Mouse (Mus musculus) liver, embryonic 13.5 days (tissue): ENCODE results near the gene Dennd4a. TPM values are rescaled to one million over a fixed set of nuclear protein-coding genes. Genes with fewer than 3 reads are reported as not detected.

Source experiments
- ATAC-seq: fragments of 200-750 bp; cut with Nextera tagmentation; 2 replicates; pipeline ENCODE4 v1.8.0; 2017; ENCODE audit warnings: low read depth, mild to moderate bottlenecking, moderate number of reproducible peaks, moderate library complexity
- DNase-seq: peaks from one replicate; pipeline ENCODE4 v3.0.0; 2022
- H3K27ac ChIP-seq: fragments of 300-500 bp; sonication (generic); 2 replicates; pipeline ENCODE4 v1.5.1; 2015; ENCODE audit warnings: moderate library complexity, mild to moderate bottlenecking, inconsistent platforms
- H3K27me3 ChIP-seq: fragments of 300-500 bp; sonication (generic); 2 replicates; pipeline ENCODE4 v1.6.1; 2015; ENCODE audit warnings: mild to moderate bottlenecking, inconsistent platforms
- H3K36me3 ChIP-seq: fragments of 300-500 bp; sonication (generic); 2 replicates; pipeline ENCODE4 v1.6.1; 2015; ENCODE audit warnings: mild to moderate bottlenecking, inconsistent platforms
- H3K4me1 ChIP-seq: fragments of 300-500 bp; sonication (generic); replicated peaks from 2 replicates; pipeline ENCODE4 v1.6.1; 2015; ENCODE audit warnings: inconsistent platforms
- H3K4me2 ChIP-seq: fragments of 300-500 bp; sonication (generic); 2 replicates; pipeline ENCODE4 v1.6.1; 2015; ENCODE audit warnings: inconsistent platforms, mild to moderate bottlenecking, moderate library complexity
- H3K4me3 ChIP-seq: fragments of 300-500 bp; sonication (generic); replicated peaks from 2 replicates; pipeline ENCODE4 v1.5.1; 2015; ENCODE audit warnings: mild to moderate bottlenecking, inconsistent platforms
- H3K9ac ChIP-seq: fragments of 300-500 bp; sonication (generic); 2 replicates; pipeline ENCODE4 v1.6.1; 2015; ENCODE audit warnings: mild to moderate bottlenecking, inconsistent platforms
- H3K9me3 ChIP-seq: fragments of 300-500 bp; sonication (generic); replicated peaks from 2 replicates; pipeline ENCODE4 v1.6.1; 2016; ENCODE audit warnings: inconsistent platforms
- WGBS: fragments of 180-500 bp; shearing (Covaris S2); methylation state at CpG from one replicate; pipeline ENCODE4 v1.1.7; 2015; ENCODE audit not compliant: insufficient replicate concordance; 5-methylcytosine and 5-hydroxymethylcytosine counted together
- polyA plus RNA-seq: library from polyadenylated mRNA; unstranded; fragments of >200 nt; fragmentation: Nextera tagmentation; extraction: Ambion mirVana; gene quantifications from 2 replicates; pipeline ENCODE4 v1.2.1, GENCODE M21; 2015

Gene Dennd4a
- polyA plus RNA-seq, 1 experiment from 2014 or later = 24.1 TPM

DNA sequence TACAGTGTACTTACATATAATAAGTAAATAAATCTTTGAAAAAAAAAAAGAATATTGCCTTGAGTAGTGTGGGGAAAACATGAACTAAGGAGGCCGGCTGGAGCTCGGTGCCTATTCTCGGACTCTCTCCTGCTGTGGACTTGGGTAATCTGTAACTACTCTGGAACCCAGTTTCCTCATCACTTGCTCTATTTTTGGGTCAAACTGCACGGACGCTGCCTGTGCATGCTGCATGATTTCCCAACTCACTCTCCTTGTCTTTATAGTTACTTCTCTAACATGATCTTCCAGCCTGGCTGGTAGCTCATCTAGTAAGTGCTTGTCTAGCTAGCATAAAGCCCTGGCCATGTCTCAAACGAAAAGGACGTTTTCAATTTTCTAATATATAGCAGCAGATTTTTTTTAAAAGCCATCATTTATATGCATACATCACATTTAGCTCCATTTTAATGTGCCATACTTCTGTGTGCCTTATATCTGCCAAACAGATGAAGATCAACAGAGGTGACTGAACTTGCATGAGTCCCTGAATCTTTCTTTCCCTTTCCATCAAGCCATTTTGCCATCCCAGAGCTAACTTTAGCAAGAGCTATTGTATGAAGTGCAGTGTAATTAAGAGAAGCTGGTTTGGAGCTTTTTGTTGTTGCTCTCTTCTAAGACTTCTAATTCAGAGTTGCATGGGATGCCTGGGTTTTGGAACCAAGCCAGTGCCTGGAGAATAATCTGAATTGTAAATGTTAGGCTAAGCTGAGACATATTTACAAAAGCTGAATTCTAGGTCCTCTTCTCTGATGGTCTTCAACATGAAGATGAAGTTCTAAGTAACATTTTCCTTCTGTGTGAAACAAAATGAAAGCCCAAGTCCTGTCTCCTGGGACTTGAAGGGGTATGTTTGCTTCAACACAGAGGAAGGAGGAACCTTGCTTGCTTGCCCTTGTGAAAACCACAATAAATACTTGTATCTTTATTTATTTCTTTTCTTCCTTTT, 20.2 kb upstream of the Dennd4a start:
- H3K9ac ChIP-seq = peak overlapping the region; percentile 60
- ATAC-seq = no peak
- H3K27ac ChIP-seq = peak overlapping the region; percentile 98
- DNase-seq = no peak
- no peaks in the 10 kb centered on the region for H3K9me3 ChIP-seq
- 0 out of 2 replicates have a peak overlapping the region, but pooled peaks have one; percentile 13 for H3K4me2 ChIP-seq
- WGBS = 56% methylated on average over 7 of the region's 7 CpGs
- H3K4me1 ChIP-seq = peaks cover 80% of the 10 kb centered on the region
- no peak overlapping the region for H3K4me3 ChIP-seq
- H3K27me3 ChIP-seq = no peaks in the 10 kb centered on the region
- H3K36me3 ChIP-seq = no peaks in the 10 kb centered on the region

DNA sequence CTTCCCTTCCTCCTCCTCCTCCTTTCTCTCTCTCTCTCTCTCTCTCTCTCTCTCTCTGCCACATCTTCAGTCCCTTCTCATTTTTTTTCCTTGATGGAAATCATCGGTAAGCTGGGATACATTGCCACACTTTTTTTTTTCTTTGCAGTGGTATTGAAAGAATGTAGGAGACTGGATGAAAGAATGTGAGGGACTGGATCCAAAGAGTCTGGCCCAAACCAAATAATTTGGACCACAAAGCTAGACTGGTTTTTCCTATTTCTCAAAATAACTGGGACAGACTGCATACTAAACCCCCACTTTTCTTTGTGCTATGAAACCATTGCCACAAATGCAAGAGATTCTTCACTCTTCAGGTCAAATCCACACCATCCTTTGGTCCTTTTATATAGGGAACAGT, 19.5 kb upstream of the Dennd4a start:
- H3K4me3 ChIP-seq = no peak overlapping the region
- no peak for DNase-seq
- peak overlapping the region; percentile 98 for H3K27ac ChIP-seq
- WGBS = 74% methylated on average over 1 of the region's 1 CpGs
- peak overlapping the region; percentile 50 for H3K4me2 ChIP-seq
- H3K36me3 ChIP-seq = no peaks in the 10 kb centered on the region
- H3K9ac ChIP-seq = peak overlapping the region; percentile 60
- H3K9me3 ChIP-seq = no peaks in the 10 kb centered on the region
- peaks cover 86% of the 10 kb centered on the region for H3K4me1 ChIP-seq
- ATAC-seq = no peak
- no peaks in the 10 kb centered on the region for H3K27me3 ChIP-seq

DNA sequence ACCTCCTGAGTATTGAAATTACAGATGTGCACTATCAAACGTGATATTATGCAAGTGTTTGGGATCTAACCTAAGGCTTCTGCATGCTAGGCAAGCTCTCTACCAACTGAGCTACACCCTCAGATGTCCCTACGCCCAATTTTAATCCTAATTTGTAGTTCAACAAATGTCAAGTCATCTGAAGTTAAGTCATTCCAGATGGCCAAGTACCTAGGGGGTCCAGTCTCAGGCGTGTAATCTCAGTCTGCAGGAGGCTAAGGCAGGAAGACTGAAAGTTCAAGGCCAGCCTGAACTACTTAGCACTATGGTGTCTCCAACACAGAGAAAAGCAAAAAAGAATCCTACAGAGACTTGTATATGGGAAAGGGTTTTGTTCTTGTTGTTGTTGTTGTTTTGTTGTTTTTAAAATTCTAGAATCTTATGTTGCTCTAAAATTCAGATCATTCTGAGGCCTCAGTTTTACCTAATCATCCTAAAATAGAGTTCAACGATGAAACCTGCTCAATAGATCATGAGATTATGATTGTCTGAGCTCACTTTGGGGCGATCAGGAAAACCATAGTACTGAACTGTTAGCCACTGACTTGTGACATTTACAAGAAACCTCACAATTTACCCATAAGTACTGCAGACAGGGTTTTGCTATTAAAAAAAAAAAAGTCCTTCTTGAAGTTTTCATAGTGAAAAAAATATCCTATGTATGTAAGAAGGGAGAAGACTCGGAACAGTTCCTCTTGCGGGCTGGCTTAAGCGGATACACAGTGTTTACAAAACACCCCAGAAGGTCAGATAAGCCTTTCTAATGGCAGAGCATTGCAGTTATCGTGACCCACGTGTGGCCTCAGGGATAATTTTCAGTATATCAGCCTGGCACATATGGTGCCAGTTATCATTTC, 18.5 kb upstream of the Dennd4a start:
- peaks cover 87% of the 10 kb centered on the region for H3K4me1 ChIP-seq
- ATAC-seq (peak; percentile 92), DNase-seq (peak; percentile 84)
- H3K27ac ChIP-seq = peak overlapping the region; percentile 98
- peak overlapping the region; percentile 50 for H3K4me2 ChIP-seq
- peak overlapping the region; percentile 24; the same call in 1 of the 2 replicates for H3K4me3 ChIP-seq
- no peaks in the 10 kb centered on the region for H3K9me3 ChIP-seq
- peak overlapping the region; percentile 60 for H3K9ac ChIP-seq
- no peaks in the 10 kb centered on the region for H3K27me3 ChIP-seq
- WGBS = 12% methylated on average over 10 of the region's 10 CpGs
- no peaks in the 10 kb centered on the region for H3K36me3 ChIP-seq

DNA sequence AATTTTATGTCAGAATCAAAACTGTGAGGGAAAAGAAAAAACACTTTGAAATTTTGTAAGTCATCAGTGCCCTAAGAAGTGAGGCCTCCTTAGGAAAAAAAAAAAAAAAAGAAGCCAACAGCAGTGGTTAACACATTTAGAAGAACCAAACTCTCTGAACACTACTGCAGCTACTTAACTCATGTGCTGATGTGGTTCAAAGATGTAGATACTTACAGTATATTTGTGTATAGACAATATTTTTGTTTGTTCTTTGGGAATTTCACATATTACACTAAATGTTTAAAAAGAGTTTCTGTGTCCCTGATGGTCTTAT, 17.9 kb upstream of the Dennd4a start:
- no peak for DNase-seq
- H3K4me2 ChIP-seq = peak overlapping the region; percentile 36
- peak overlapping the region; percentile 62 for H3K9ac ChIP-seq

DNA sequence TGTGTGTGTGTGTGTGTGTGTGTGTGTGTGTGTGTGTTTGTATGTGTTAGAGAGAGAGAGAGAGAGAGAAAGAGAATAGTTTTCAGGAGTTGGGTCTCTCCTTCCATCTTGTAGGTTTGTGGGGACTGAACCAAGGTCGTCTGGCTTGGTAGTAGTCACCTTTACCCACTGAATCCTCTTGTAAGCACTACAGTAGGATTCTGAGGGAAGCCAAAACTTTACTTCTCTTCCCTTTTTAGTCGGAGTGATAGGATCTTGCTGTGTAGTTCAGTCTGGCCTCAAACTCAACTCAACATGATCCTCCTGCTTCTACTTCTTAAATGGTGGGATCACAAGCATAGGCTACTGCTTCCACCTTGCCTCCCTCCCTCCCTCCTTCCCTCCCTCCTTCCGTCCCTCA, 17.3 kb upstream of the Dennd4a start:
- ATAC-seq (no peak), DNase-seq (no peak)
- Histone ChIP-seq H3K36me3 (no peaks in the 10 kb centered on the region), H3K4me1 (peaks cover 78% of the 10 kb centered on the region), H3K4me2 (peak overlapping the region; percentile 36), H3K9me3 (no peaks in the 10 kb centered on the region), H3K4me3 (no peak overlapping the region), H3K27me3 (no peaks in the 10 kb centered on the region), H3K9ac (peak overlapping the region; percentile 62), H3K27ac (peak overlapping the region; percentile 98)
- WGBS = 35% methylated on average over 3 of the region's 3 CpGs

More for the DNA sequence above, 17.9 kb upstream of the Dennd4a start:
- Histone ChIP-seq H3K4me3 (no peak overlapping the region), H3K27me3 (no peaks in the 10 kb centered on the region), H3K36me3 (no peaks in the 10 kb centered on the region), H3K27ac (peak overlapping the region; percentile 98), H3K9me3 (no peaks in the 10 kb centered on the region), H3K4me1 (peaks cover 82% of the 10 kb centered on the region)
- ATAC-seq = no peak

DNA sequence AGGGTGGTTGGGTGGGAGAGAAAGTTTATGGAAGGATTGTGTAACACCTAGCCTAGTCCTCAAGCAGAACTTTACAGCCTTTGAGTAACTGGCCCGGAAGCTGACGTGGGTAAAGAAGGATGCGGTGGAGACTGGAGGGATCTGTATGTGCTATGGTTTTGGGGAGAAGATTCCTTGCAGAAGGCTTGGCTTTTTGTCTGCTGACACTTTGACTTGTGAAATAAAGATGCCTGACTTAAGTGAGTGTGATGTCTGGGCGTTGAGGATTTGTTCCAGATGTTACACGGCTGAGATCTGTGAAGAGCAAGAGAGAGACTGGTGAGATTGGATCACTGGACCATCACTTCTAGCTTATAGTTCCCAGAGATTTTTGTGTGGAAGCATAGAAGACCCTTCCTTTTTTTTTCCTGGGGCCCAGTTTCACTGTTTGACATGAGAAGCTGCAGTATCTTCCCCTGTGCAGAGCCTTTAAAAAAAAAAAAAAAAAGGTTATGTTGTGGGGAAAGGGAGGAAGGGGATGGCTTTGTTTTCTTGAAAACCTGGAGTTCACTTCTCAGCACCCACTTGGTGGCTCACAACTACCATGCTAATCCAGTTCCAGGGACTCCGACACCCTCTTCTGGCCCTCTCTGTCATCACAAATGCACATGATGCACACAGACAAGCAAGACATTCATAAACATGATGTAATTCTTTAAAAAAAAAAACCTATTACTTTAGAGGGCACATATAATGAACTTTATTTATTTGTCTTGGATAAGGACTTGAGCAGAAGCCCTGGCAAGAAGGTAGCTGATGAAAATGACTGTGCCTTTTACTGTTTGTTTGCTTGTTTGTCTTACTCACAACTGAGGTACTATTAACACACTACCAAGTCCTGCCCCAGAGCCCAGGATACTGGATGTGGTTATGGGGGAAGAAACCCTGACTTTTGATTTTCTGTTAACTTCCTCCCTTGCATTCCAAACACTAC, 16.4 kb upstream of the Dennd4a start:
- 82% methylated on average over 6 of the region's 6 CpGs for WGBS
- H3K9ac ChIP-seq = peak overlapping the region; percentile 62
- H3K4me3 ChIP-seq = no peak overlapping the region
- peaks cover 69% of the 10 kb centered on the region for H3K4me1 ChIP-seq
- peak overlapping the region; percentile 98 for H3K27ac ChIP-seq
- no peaks in the 10 kb centered on the region for H3K9me3 ChIP-seq
- H3K27me3 ChIP-seq = no peaks in the 10 kb centered on the region
- H3K36me3 ChIP-seq = no peaks in the 10 kb centered on the region
- DNase-seq (no peak), ATAC-seq (no peak)
- no peak overlapping the region for H3K4me2 ChIP-seq

DNA sequence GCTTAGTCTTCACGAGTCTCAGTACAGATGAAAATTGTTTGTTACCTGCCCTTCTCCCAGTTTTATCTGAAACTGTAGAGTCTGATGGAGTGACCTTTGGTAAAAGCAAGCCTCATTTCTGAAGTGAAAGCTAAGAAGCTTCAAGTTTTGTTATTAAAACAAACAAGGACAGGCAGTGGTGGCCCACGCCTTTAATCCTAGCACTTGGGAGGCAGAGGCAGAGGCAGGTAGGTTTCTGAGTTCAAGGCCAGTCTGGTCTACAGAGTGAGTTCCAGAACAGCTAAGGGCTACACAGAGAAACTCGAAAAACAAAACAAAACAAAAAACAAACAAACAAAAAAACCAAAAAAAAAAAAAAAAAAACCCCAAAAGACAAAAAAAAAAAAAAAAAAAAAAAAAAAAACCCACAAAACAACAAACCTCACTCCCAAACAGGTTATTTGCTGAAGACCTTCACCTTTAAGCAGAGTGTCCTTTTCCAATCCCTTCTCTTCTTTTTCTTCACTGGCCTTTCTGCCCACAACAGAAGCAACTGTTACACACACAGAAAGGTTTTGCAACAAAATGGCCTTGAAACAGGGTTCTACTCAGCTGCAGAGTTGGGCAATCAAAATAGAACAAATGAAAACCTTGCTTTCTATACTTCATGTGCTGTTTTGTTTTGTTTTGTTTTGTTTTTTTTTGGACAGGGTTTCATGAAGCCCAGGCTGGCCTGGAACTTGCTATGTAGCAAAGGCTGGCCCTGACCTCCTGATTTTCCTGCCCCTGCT, 15.1 kb upstream of the Dennd4a start:
- Histone ChIP-seq H3K27ac (peak overlapping the region; percentile 98), H3K4me1 (peaks cover 56% of the 10 kb centered on the region), H3K9me3 (no peaks in the 10 kb centered on the region), H3K4me3 (no peak overlapping the region), H3K9ac (peak overlapping the region; percentile 37; the same call in 1 of the 2 replicates), H3K4me2 (no peak overlapping the region), H3K36me3 (no peaks in the 10 kb centered on the region), H3K27me3 (no peaks in the 10 kb centered on the region)
- ATAC-seq (no peak), DNase-seq (no peak)
- WGBS = 51% methylated on average over 3 of the region's 3 CpGs

DNA sequence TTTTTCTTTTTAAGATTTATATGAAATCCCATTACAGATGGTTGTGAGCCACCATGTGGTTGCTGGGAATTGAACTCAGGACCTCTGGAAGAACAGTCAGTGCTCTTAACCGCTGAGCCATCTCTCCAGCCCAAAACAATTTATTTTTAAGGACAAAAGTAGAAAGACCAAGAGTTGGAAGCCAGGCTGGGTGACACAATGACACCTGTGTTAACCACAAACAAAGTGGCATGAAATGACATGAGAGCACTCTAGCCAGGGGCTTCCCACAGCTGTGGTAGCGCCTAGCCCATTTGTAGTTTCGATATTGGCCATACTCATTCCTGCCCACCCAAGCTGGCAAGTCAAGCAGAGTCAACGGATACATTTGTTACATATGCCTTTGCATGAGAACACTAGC, 13.7 kb upstream of the Dennd4a start:
- H3K4me2 ChIP-seq = no peak overlapping the region
- H3K27ac ChIP-seq = 0 out of 2 replicates have a peak overlapping the region, but pooled peaks have one; percentile 98
- H3K27me3 ChIP-seq = no peaks in the 10 kb centered on the region
- no peak overlapping the region for H3K4me3 ChIP-seq
- no peak for ATAC-seq
- DNase-seq = no peak
- peaks cover 42% of the 10 kb centered on the region for H3K4me1 ChIP-seq
- H3K9ac ChIP-seq = no peak overlapping the region
- 92% methylated on average over 4 of the region's 4 CpGs for WGBS
- H3K9me3 ChIP-seq = no peaks in the 10 kb centered on the region
- H3K36me3 ChIP-seq = no peaks in the 10 kb centered on the region

DNA sequence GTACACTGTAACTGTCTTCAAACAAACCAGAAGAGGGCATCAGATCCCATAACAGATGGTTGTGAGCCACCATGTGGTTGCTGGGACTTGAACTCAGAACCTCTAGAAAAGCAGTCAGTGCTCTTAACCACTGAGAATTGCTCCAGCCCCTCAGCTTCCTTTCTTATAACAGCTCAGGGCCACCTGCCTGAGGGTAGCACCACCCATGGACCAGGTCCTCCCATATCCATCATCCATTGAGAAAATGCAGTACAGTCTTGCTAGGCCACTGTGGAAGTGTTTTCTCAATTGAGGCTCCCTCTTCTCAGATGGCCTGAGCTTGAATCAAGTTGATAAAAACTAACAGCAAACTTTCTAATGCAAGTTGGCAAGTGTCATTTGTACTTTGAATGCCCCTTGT, 13.0 kb upstream of the Dennd4a start:
- Histone ChIP-seq H3K27me3 (no peaks in the 10 kb centered on the region), H3K27ac (no peak overlapping the region), H3K4me3 (no peak overlapping the region), H3K4me2 (no peak overlapping the region), H3K36me3 (no peaks in the 10 kb centered on the region), H3K9ac (no peak overlapping the region), H3K9me3 (no peaks in the 10 kb centered on the region), H3K4me1 (peaks cover 38% of the 10 kb centered on the region)
- no peak for ATAC-seq
- DNase-seq = no peak

DNA sequence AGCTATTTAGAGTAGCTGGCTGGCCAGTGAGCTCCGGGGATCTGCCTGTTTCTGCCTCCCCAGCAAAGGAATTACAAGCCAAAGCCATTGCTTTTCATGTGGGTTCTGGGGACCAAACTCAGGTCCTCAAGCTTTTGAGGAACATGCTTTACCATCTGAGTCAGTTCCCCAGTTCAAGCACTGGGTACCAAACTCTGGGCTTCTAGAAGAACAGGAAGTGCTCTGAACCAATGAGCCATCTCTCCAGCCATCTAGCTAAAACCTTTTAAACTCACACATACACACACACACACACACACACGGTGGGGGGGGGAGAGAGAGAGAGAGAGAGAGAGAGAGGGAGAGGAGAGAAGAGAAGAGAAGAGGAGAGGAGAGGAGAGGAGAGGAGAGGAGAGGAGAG, 12.3 kb upstream of the Dennd4a start:
- Histone ChIP-seq H3K4me3 (no peak overlapping the region), H3K27me3 (no peaks in the 10 kb centered on the region), H3K4me1 (peaks cover 38% of the 10 kb centered on the region), H3K27ac (0 out of 2 replicates have a peak overlapping the region, but pooled peaks have one; percentile 35), H3K36me3 (no peaks in the 10 kb centered on the region), H3K4me2 (no peak overlapping the region), H3K9ac (no peak overlapping the region), H3K9me3 (no peaks in the 10 kb centered on the region)
- no peak for DNase-seq
- 59% methylated on average over 2 of the region's 2 CpGs for WGBS
- no peak for ATAC-seq
